Mouse (Mus musculus) erythroblast, embryonic 14.5 days (primary cell): ENCODE results near the gene Hsdl1.

Experiments used
- GATA1 ChIP-seq: IDR thresholded peaks from 2 replicates; pipeline ENCODE4 v1.6.1; 2012; ENCODE audit warnings: low read length, inconsistent platforms, mixed read lengths
- TAL1 ChIP-seq: IDR thresholded peaks from 3 replicates; pipeline ENCODE4 v1.6.1; 2012; ENCODE audit warnings: low read length, inconsistent platforms, mixed read lengths

DNA sequence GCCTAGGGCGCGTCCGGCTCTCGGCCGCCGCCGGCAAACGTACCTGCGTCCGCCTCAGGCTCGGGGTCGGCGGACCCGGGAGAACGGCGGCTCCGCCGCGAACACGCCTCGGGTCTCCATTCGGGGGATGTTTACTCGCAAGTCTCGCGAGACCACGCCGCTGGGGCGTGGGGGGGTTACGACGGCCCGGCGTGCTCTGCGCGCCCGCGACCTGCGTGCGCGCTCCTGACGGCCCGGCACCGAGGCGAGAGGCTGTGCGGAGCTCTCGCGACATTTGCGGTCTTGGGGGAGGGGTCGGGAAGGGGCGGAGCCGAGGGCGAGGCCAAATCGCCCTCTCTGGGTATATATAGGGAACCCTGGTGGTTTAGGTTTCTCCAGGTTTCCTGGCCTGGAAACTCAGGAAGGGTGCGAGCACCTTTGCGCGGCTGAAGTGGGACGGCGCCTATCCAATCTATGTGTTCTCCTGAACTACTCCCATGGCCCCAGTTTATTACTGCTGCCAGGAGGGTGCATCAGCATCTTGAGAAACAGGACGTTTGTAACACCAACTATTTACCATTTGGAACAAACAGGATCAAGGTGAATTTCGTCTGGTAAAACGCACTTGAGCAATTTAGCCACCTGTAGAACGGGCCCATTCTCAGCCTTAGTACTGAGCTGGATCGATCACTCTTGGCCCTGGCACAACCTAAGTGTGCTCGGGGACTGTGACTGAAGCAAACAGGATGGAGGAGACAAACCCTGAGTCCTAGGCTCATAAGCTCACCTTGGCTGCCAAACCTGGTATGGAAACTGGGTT, 16.2 kb downstream of the Hsdl1 start, which contains the start of gene Mbtps1:
- TF ChIP-seq GATA1 (no peak), TAL1 (no peak)
